Mouse (Mus musculus) liver, adult 2 months (tissue): ENCODE results near the gene Bcl11b.

Experiments used
- CTCF ChIP-seq: fragments of 200-500 bp; IDR thresholded peaks from 2 replicates; pipeline ENCODE4 v1.5.1; 2011; ENCODE audit warnings: low read depth, low read length, control low read depth
- POLR2A ChIP-seq: fragments of 200-500 bp; IDR thresholded peaks from 2 replicates; pipeline ENCODE4 v1.6.1; 2011; ENCODE audit warnings: low read length, control low read depth; ENCODE audit not compliant: insufficient read depth; ENCODE audit errors: extremely low read depth

DNA sequence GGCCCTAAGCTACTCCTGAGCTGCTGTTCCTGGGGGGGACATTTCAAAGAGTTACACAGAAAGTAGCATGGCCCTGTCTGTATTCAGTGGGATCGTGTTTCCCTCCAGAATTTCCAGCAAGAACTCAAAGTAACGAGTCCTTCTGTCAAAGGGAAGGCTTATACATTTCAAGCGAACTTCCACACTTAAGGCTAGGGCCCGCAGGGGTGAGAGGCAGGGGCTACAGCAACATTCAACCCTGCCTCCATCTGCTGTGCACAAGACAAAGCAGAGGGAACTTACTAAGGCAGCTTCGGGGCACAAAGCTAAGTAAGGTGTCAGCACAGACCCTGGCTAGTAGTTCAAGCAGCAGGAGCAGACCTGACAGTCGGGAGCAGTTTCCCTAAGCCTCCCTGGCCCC, 115.8 kb downstream of the Bcl11b start:
- no peak for TF ChIP-seq CTCF
- no peak for TF ChIP-seq POLR2A
